Mouse (Mus musculus): ENCODE data around the gene Fgfr2. TPM values are rescaled to one million over a fixed set of nuclear protein-coding genes. Genes with fewer than 3 reads are reported as not detected.
"Not testable (repeated sequence)": the region's sequence is repeated elsewhere in the genome, so short reads cannot be mapped to it uniquely, and the experiment has no call there.

Gene Fgfr2
- total RNA-seq, 2 experiments from 2014 or later = 28.8 to 29.4 TPM

DNA sequence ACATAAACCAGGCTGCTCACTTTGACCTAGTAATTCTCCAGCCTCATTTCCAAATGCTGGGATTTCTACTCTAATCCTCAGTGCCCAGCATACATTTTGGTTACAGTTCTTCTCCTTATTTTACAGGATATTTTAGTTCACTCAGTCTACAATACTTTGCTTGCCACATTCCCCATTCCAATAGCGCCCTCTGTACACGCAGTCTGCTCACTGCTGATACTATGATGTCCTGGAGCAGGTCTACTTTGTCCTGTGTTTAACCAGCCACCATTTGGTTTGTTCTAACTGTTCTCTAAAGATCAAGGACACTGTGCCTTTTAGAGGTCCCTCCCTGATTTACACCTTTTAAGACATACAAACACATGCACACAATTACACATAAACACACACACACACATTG is 2063.3 kb downstream of the Fgfr2 start:
- DNase-seq (ENCODE audit: extremely low spot score in 1 of 2, low spot score in 2 of 2) = peak in 1 of 2 experiments; percentile 30

DNA sequence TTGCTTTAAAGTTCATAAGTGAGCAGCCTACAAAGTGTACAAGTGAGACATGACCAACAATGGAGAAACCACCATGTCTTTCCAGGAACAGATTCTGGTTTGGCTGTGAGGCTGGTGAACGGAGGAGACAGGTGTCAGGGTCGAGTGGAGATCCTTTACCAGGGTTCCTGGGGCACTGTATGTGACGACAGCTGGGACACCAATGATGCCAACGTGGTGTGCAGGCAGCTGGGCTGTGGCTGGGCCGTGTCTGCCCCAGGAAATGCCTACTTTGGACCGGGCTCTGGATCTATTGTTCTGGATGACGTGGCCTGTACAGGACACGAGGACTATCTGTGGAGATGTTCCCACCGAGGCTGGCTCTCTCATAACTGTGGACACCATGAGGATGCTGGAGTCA is 2065.2 kb downstream of the Fgfr2 start:
- intact Hi-C loops (cut with DNase I) = loop anchor here (10.0 kb wide), 1 partner anchor 283 kb away; the partner anchor contains the start of gene Btbd16
- DNase-seq (ENCODE audit: extremely low spot score in 1 of 2, low spot score in 2 of 2) = not testable (repeated sequence)

More for the DNA sequence above, 2063.3 kb downstream of the Fgfr2 start:
- intact Hi-C loops (cut with DNase I) = loop anchor here (10.0 kb wide), 1 partner anchor 285 kb away; the partner anchor contains the start of gene Btbd16

DNA sequence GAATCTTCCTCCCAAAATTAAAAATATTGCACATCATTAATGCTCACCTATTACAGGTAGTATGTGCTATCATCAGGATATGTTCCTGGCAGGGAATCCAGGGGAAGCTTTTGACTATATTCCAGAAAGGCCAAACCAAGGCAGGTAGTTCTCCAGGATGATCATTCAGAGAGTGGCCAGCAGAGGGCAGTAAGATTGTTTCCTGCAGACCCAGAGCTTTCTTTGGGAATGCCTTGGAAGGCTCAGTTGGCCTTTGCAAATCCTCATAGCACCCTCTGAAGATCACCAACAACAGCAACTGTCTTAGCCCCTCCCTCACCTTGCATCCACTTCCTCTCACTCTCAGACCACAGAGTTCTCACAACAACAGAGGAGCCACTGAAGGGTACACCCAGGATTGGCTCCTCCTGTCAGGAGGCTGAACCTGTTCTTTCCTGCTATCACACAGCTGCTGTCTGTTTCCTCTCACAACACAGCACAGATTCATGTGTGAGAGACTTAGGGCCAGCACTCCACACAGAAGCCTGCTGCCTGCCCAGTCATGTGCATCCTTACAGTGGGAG is 2068.3 kb downstream of the Fgfr2 start:
- intact Hi-C loops (cut with DNase I) = loop anchor here (10.0 kb wide), 1 partner anchor 280 kb away; the partner anchor contains the start of gene Btbd16
- no peak for DNase-seq (ENCODE audit: extremely low spot score in 1 of 2, low spot score in 2 of 2)

DNA sequence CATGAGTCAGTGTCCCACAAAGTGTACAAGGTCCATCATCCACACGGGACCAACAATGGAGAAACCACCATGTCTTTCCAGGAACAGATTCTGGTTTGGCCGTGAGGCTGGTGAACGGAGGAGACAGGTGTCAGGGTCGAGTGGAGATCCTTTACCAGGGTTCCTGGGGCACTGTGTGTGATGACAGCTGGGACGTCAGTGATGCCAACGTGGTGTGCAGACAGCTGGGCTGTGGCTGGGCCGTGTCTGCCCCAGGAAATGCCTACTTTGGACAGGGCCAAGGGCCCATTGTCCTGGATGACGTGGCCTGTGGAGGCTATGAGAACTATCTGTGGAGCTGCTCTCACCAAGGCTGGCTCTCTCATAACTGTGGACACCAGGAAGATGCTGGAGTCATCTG is 2073.3 kb downstream of the Fgfr2 start:
- intact Hi-C loops (cut with DNase I) = loop anchor here (10.0 kb wide), 1 partner anchor 275 kb away; the partner anchor contains the start of gene Btbd16

DNA sequence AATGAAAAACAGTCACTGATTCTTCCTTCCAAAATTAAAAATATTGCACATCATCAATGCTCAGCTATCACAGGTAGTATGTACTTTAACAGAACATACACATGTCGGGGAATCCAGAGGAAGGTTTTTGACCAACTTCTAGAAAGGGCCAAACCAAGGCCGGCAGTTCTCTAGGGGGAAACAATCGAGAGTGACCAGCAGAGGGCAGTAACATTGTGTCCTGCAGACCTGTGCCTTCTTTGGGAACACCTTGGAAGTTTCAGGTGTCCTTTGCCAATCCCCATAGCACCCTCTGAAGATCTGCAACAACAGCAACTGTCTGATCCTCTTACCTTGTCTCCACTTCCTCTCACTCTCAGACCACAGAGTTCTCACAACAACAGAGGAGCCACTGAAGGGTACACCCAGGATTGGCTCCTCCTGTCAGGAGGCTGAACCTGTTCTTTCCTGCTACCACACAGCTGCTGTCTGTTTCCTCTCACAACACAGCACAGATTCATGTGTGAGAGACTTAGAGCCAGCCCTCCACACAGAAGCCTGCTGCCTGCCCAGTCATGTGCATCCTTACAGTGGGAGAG is 2077.8 kb downstream of the Fgfr2 start:
- intact Hi-C loops (cut with DNase I); DNase-seq (ENCODE audit: extremely low spot score in 1 of 2, low spot score in 2 of 2): not testable (repeated sequence)

More for the DNA sequence above, 2073.3 kb downstream of the Fgfr2 start:
- DNase-seq (ENCODE audit: extremely low spot score in 1 of 2, low spot score in 2 of 2) = not testable (repeated sequence)

DNA sequence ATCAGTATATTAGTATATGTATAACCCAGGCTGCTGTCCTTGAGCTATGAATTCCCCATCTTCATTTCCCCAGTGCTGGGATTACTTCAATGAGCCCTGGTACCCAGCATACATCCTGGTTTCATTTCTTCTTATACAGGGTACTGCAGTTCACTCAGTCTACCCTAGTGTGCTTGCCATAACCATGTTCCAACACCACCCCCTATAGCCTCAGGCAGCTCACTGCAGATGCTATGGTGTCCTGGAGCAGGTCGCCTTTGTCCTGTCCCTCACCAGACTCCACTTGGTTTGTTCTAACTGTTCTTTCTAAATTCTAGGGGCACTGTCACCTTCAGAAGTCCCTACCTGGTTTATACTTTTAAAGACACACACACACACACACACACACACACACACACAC is 2080.5 kb downstream of the Fgfr2 start:
- intact Hi-C loops (cut with DNase I) = no loop called here
- no peak for DNase-seq (ENCODE audit: extremely low spot score in 1 of 2, low spot score in 2 of 2)

DNA sequence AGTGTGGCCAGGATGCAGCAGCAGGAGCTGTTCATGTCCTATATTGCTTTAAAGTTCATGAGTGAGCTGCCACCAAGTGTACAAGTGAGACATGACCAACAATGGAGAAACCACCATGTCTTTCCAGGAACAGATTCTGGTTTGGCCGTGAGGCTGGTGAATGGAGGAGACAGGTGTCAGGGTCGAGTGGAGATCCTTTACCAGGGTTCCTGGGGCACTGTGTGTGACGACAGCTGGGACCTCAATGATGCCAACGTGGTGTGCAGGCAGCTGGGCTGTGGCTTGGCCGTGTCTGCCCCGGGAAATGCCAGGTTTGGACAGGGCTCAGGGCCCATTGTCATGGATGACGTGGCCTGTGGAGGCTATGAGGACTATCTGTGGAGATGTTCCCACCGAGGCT is 2082.4 kb downstream of the Fgfr2 start:
- DNase-seq (ENCODE audit: extremely low spot score in 1 of 2, low spot score in 2 of 2); intact Hi-C loops (cut with DNase I): not testable (repeated sequence)

DNA sequence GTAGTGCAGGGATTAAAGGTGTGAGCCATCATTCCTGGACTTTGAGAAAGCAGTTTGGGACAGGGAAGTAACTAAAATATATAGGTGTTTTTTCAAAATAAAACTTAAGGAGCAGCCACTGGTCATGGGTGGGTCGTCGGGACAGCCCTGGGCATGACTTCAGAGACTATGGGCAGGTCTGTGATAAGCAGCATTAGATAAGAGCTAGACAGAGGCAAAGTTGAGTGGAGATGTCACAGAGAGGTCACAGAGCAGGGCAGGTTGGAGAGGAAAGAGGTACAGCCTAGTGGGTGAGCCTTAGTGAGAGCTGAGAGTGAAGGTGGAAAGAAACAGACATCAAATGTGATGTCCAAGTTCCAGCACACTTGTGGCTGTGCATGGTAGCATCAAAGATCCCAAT is 2086.1 kb downstream of the Fgfr2 start:
- intact Hi-C loops (cut with DNase I) = no loop called here
- DNase-seq (ENCODE audit: extremely low spot score in 1 of 2, low spot score in 2 of 2) = no peak

DNA sequence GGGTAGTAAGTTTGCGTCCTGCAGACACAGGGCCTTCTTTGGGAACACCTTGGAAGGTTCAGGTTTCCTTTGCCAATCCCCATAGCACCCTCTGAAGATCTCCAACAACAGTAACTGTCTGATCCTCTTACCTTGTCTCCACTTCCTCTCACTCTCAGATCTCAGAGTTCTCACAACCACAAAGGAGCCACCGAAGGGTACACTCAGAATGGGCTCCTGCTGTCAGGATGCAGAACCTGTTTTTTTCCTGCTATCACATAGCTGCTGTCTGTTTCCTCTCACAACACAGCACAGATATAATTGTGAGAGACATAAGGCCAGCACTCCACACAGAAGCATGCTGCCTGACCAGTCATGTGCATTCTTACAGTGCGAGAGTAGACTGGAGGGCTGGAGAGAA is 2086.8 kb downstream of the Fgfr2 start:
- DNase-seq (ENCODE audit: extremely low spot score in 1 of 2, low spot score in 2 of 2) = no peak
- intact Hi-C loops (cut with DNase I) = no loop called here

DNA sequence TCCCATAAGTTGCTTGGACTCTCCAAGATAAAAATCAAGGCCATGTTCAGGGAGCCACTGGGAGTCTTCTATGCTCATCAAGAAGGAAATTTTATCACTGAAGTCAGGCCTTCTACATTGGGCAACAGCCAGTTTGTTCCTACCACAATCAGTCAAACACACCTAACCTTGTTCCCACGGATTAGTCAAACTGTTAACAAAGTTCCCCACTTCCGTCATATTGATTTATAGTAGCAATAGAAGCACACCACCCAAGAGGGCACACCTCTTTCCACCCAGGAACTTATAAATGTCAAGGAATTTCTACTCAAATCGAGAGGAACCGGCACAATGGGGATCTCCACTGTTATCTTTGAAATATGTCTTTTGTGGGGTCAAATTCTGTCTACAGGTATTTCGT is 2091.4 kb downstream of the Fgfr2 start, which contains the start of gene Dmbt1:
Gene Dmbt1 (plus strand): TSS at position 299 of the 400 bp plus-strand sequence.
- intact Hi-C loops (cut with DNase I) = no loop called here
- no peak for DNase-seq (ENCODE audit: extremely low spot score in 1 of 2, low spot score in 2 of 2)

DNA sequence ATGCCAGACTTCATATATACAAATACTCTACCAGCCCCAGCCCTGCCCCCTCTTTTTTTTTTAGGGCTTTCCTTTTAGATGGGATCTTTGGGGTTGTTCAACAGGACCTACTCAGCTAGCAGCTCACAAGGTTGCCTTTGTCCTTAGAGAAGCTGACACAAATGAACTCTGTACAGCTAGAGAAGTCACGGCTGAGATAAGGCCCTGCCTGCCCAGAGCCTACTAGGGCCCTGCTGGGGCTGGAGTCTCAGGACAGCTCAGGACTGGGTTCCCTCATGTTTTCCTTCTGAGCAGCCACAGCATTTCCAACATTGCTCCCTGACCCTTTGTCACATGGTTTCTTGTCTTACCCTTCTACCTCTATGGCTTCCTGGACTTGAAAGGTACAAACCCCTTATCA is 2095.6 kb downstream of the Fgfr2 start:
- DNase-seq (ENCODE audit: extremely low spot score in 1 of 2, low spot score in 2 of 2) = no peak
- intact Hi-C loops (cut with DNase I) = no loop called here

DNA sequence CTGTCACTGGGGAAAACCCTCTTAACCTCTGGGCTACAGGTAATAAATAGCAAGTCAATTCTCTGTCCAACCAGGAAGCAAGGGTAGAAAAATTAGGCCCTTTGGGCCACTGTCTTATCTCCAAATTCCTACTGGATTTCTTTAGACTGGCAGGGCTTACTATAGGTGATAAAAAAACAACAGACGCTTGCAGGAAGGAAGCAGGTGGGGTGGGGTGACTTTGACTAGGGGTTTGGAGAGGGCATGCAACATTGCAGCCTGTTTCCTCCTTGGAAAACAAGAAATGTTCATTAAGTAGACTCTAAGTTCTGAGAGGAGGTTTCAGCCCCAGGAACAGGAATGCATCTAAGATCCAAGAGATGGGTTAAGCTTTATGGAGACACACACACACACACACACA is 2098.3 kb downstream of the Fgfr2 start:
- DNase-seq (ENCODE audit: extremely low spot score in 1 of 2, low spot score in 2 of 2) = no peak
- intact Hi-C loops (cut with DNase I) = no loop called here

DNA sequence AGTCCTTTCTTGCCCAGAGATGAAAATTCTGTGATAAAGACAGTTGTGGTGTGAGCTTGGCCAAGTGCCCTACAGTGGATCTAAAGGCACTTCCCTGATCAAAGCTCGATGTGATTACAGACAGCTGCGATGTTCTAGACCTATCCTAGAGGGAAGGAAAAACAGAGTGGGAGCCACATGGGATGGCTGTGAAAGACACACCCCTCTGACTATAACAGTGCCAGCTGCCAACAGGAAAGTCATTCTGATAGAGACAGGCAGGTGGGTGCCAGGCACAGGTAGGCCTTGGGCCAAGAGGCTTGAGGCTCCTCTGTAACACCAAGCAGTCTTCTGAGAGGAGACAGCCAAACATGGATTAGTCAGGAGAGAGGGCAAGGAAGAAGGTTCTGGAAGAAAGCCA is 2104.0 kb downstream of the Fgfr2 start:
- DNase-seq (ENCODE audit: extremely low spot score in 1 of 2, low spot score in 2 of 2) = no peak
- intact Hi-C loops (cut with DNase I) = no loop called here

DNA sequence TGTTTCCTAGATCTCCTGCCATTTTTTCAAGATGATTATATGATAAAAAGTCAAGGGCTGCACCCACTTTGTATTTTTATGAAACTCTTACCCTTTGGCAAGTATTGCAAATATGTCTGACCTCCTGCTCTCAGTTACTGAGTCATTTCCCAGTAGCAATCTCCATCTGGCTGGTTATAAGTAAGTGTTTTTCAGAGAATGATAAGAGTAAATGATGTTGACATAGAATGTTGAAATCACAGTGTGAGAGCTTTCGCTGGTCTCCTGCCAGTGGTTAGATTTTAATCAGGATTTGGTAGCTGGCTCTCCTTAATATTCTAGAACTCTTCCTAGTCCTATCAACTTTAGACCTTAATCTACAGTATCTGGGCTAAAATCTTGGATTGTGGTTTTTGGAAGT is 2111.2 kb downstream of the Fgfr2 start:
- DNase-seq (ENCODE audit: extremely low spot score in 1 of 2, low spot score in 2 of 2) = no peak
- intact Hi-C loops (cut with DNase I) = no loop called here

DNA sequence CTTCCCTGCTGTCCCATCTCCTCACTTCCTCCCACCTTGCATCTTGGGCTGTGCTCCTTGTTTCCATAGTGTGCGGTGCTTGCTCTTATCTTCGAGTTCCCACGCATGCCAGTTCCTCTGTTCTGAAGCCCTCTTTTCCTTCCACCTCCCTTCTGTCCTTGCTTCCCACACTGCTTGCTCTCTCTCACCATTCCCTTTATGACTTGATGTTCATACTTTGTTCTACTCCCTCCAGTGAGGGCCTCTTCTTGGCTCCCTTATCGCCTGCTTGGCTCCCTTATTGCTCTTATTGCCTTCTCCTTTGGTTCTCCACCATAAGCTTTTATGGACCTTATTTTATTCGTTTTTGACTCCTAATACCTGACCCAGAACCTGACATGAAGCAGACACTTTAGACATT is 2114.0 kb downstream of the Fgfr2 start:
- intact Hi-C loops (cut with DNase I) = no loop called here
- no peak for DNase-seq (ENCODE audit: extremely low spot score in 1 of 2, low spot score in 2 of 2)

DNA sequence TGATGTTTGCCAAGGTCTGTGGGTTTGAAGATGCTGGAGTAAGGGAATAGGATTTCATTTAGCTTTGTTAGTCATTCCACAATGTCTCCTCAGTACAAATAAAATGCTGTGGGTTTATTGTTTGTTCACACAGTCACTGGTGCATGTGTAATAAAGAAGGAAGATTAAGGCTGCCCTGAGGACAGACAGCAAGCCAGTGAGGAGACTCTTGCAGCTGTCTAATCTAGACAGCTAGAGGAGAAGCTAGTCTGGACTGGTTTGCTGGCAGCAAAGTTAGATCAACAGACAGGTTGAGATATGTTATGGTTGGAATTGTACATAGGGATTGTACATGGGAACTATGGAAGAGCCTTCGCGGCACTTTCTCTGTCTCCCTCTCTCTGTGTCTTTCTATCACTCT is 2115.9 kb downstream of the Fgfr2 start:
- DNase-seq (ENCODE audit: extremely low spot score in 1 of 2, low spot score in 2 of 2) = no peak
- intact Hi-C loops (cut with DNase I) = no loop called here

DNA sequence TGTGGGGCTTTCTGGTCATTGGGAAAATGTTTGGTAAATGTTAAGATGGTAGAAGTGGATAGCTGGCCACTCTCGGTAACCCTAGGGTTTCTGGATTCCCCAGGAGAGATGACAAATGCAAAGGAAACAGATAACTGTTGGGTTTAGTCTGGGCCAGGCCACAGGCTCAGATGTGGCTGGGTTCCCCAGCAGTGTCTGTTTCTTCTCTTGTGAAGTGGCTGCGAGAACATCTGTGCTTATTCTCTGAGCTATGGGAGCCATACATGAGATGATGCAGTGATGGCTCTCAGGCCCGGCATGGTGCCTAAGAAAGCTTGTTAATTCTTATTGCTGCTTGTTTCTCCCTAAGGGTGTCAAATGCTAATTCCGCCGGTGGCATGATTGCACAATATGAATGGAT is 2119.1 kb downstream of the Fgfr2 start:
- intact Hi-C loops (cut with DNase I) = no loop called here
- DNase-seq (ENCODE audit: extremely low spot score in 1 of 2, low spot score in 2 of 2) = no peak

DNA sequence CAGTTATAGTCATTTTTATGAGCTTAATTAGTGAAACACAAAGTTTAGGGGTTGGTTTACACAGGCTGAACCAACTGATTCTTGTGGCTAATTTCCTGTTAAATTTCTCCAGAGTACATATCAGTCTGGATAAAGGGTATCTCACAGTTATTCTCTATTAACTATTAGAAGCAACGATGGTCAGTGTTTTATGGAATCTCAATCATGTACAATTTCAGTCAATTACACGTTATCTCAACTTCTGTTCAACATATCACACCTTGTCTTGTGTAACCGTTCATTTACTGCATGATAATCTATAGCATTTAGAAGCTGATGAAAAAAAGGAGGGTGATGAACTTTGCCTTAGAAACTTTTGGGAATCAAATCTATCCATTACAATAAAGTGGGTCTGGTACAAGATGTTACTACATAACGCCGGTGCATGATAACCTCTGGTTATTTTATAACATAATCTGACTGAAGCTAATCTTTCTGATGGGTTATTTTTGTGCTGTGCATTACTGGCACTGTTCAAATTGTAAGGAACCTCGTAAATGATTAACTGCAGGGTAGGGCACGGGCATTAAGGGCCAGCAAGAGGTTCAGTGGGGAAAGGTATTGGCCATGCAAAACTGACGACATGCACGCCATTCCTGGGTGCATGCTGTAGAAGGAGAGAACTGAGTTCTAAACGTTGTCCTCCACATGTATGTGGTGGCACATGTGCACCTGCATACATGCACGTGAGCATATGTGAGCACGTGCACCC is 2121.0 kb downstream of the Fgfr2 start:
- no peak for DNase-seq (ENCODE audit: extremely low spot score in 1 of 2, low spot score in 2 of 2)
- intact Hi-C loops (cut with DNase I) = no loop called here

DNA sequence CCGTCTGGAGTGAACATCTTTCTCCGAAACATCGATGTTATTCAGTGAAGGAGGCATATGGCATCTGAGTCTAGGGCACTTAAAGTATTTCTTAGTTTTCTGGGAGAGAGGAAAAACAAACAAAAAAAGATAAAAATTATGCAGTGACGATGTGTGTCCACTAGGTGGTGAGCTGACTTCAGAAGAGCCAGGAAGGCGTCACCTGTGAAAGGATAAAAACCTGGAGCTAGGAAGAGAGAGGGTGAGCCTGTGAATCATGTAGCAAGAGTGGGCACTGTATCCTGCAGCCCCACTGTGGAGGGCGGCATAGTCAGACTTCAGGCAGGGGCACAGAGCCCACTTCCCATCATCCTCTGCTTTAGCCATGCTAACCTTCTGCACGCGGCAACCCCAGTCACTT is 2129.2 kb downstream of the Fgfr2 start:
- intact Hi-C loops (cut with DNase I) = no loop called here
- no peak for DNase-seq (ENCODE audit: extremely low spot score in 1 of 2, low spot score in 2 of 2)
